Mouse (Mus musculus): ENCODE measurements around the gene Gm42878. TPM values are rescaled to one million over a fixed set of nuclear protein-coding genes. Genes with fewer than 3 reads are reported as not detected.

Gene Gm42878
- 0.20 TPM in 1 of 2 replicates, not detected in the other for polyA plus RNA-seq (2012; rRNA removed)

GRCm38 (mm10) chr5:121544910-121545792, at the start of gene Gm42878, which contains the start of gene Adam1a:
TSS of gene Gm42878 (minus strand) at chr5:121545482.
TSS of gene Adam1a (minus strand) at chr5:121545482.

DNA sequence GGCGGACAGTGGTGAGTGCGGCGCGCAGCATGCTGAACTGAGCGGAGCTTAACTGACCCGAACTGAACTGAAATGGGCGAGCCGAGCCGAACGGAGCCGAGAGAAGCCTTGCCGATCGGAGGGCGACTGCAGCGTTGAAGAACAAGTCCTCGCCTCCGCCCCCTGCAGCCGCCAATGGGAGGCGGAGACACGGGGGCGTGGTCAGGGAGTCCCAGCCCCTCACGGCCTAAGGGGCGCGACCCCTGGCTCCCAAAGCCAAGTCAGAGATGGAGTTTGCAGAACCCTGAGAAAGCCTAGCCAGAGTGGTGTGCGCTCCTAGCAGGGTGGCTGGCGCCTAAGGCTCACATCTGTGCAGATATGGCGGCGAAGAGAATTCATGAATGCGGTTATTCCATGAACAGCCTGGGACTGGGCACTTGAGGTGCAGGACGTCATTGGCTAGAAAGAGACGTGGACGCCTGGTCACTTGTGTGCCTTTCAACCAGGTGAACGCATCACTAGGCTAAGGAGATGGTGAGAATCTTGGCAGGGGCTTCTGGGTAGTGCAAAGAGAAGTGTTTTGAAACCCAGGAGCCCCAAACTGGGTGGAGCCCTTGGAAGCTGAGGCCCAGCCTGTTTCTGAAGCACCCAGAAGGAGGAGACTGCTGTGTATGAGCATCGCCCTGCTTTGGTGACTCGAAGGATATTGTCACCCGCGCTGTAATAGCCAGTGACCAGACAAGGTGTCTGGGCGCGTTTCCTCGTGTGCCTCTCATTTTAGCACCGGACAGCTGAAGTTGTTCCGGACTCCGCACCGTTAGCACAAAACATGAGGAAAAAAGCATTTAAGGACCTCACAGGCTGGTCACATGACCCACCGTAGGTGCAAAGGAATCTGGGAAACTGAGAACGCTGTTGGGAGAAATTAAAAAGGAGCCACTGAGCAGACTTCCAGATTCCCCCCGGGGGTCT, 48.4 kb upstream of the Gm42878 start, which contains the start of gene Aldh2:
Gene Aldh2, minus strand, starts transcription at position 374 of the 951 bp plus-strand sequence.

GRCm38 (mm10) chr5:121545793-121546529, 679 bp upstream of the Gm42878 start, which contains the start of gene Mapkapk5:
TSS of gene Mapkapk5 (minus strand) at chr5:121545905.

DNA sequence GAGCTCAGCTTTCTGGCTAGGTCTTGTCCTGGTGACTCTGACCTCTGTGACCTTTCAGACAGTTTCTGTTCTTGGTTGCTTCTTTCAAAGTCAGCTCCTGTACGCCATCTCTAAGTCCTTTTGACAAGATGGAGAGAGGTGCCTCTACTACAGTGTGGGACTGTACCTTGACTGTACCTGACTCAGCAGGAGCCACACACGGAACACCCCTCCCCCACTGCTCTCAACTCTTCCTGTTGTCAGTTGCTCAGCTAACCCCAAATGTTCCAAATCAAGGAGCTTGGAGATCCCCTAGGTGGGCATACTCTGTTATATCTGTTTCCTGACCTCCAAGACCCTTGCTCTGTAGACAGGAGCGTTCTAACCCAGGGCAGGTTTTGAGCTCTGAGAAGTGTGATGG, 42.1 kb downstream of the Gm42878 start, which contains the start of gene Adam1b:
Gene Adam1b, minus strand, starts transcription at position 205 of the 400 bp plus-strand sequence.

Other genes with a start within 250 kb of the Gm42878 start
- 46.5 and 59.0 TPM in 2 replicates for gene Trafd1, start 159.8 kb downstream of the Gm42878 start, polyA plus RNA-seq (2012; rRNA removed)
- 5.0 and 5.1 TPM in 2 replicates for gene Naa25, start 147.5 kb downstream of the Gm42878 start, polyA plus RNA-seq (2012; rRNA removed)
- 1.5 and 7.2 TPM in 2 replicates for gene Tmem116, start 93.6 kb downstream of the Gm42878 start, polyA plus RNA-seq (2012; rRNA removed)
- gene Erp29, start 93.0 kb downstream of the Gm42878 start, polyA plus RNA-seq (2012; rRNA removed), result 35.2 and 37.5 TPM in 2 replicates
- gene Adam1b, start 42.0 kb downstream of the Gm42878 start, polyA plus RNA-seq (2012; rRNA removed), result not detected in 2 replicates
- gene Adam1a, start within 50 bp of the Gm42878 start, polyA plus RNA-seq (2012; rRNA removed), result 2.6 and 3.7 TPM in 2 replicates
- 27.1 and 28.6 TPM in 2 replicates for gene Mapkapk5, start 423 bp upstream of the Gm42878 start, polyA plus RNA-seq (2012; rRNA removed)
- 1,286 and 1,374 TPM in 2 replicates for gene Aldh2, start 48.3 kb upstream of the Gm42878 start, polyA plus RNA-seq (2012; rRNA removed)
- 7.0 and 7.8 TPM in 2 replicates for gene Acad12, start 73.5 kb upstream of the Gm42878 start, polyA plus RNA-seq (2012; rRNA removed)
- gene Acad10, start 115.0 kb upstream of the Gm42878 start, polyA plus RNA-seq (2012; rRNA removed), result 8.2 and 8.7 TPM in 2 replicates
- gene Brap, start 115.1 kb upstream of the Gm42878 start, polyA plus RNA-seq (2012; rRNA removed), result 23.1 and 27.9 TPM in 2 replicates
- gene Atxn2, start 165.9 kb upstream of the Gm42878 start, polyA plus RNA-seq (2012; rRNA removed), result 110 and 127 TPM in 2 replicates

Measured in colon, adult 2 months (tissue).